Mouse (Mus musculus): ENCODE measurements at regions not wholly inside any gene's neighbourhood (a gene's known extent, or its start where the extent isn't known, plus 50 kb on each side); places are given as distances from the start of the nearest gene placed in this dataset.

DNA sequence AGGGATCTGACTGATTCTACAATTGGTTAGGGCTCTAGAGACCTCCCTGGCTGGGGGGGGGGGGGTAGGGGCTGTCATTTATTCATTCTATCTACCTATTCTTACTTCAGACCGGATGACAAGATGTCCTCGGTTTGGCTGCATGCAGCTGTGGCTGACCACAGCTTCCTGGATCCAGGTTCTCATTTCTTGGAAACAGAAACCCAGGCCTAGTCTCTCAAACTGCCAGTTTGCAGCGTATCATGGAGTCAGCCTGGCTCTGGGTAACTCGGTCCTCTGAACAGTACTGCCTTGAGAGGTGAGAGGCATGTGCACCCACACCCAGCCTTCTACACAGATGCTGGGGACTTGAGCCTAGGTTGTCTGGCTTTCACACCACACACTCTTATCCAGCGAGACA, 62.1 kb upstream of the Elovl6 start:
- no peak for ATAC-seq (ENCODE audit: insufficient number of reproducible peaks, low FRiP score, low TSS enrichment, low read depth)
- Histone ChIP-seq H3K9me3 (replicated peaks) (no peaks in the 10 kb centered on the region), H3K36me3 (no peaks in the 10 kb centered on the region), H3K4me2 (replicated peaks) (no peak overlapping the region), H3K4me1 (no peaks in the 10 kb centered on the region), H3K27ac (replicated peaks) (no peak overlapping the region), H3K27me3 (no peaks in the 10 kb centered on the region), H3K4me3 (replicated peaks) (no peak overlapping the region), H3K9ac (no peak overlapping the region)
- WGBS: 83% methylated on average over 5 of the region's 5 CpGs

DNA sequence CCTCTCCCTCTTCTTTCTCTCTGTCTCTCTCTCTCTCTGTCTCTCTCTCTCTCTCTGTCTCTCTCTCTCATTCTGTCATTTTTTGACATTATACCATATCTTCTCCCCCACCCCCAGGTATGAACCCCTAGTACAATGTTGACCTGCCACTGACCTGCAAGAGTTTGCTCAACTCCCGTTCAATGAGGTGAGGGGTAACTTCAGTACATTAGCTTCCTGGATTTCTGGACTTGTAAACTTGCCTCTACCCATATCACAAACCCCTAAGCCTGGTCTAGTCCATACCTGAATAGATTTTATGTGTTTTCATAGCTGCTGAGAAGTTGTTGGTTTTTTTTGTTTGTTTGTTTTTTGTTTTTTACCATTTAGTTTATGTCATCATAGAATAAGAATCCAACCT, 60.8 kb upstream of the Elovl6 start:
- Histone ChIP-seq H3K9ac (no peak overlapping the region), H3K4me3 (replicated peaks) (no peak overlapping the region), H3K27me3 (no peaks in the 10 kb centered on the region), H3K4me1 (no peaks in the 10 kb centered on the region), H3K9me3 (replicated peaks) (no peaks in the 10 kb centered on the region), H3K27ac (replicated peaks) (no peak overlapping the region), H3K36me3 (no peaks in the 10 kb centered on the region), H3K4me2 (replicated peaks) (no peak overlapping the region)
- 63% methylated on average over 1 of the region's 1 CpGs for WGBS
- no peak for ATAC-seq (ENCODE audit: insufficient number of reproducible peaks, low FRiP score, low TSS enrichment, low read depth)

- Histone ChIP-seq H3K9ac (no peak overlapping the region), H3K4me1 (no peaks in the 10 kb centered on the region), H3K27me3 (no peaks in the 10 kb centered on the region), H3K27ac (replicated peaks) (no peak overlapping the region), H3K9me3 (replicated peaks) (no peaks in the 10 kb centered on the region), H3K4me2 (replicated peaks) (no peak overlapping the region), H3K4me3 (replicated peaks) (no peak overlapping the region), H3K36me3 (no peaks in the 10 kb centered on the region)
- WGBS: 87% methylated on average over 10 of the region's 10 CpGs
- no peak for ATAC-seq (ENCODE audit: insufficient number of reproducible peaks, low FRiP score, low TSS enrichment, low read depth)
Measured at GRCm38 (mm10) chr3:129472008-129472407, 60.1 kb upstream of the Elovl6 start.

DNA sequence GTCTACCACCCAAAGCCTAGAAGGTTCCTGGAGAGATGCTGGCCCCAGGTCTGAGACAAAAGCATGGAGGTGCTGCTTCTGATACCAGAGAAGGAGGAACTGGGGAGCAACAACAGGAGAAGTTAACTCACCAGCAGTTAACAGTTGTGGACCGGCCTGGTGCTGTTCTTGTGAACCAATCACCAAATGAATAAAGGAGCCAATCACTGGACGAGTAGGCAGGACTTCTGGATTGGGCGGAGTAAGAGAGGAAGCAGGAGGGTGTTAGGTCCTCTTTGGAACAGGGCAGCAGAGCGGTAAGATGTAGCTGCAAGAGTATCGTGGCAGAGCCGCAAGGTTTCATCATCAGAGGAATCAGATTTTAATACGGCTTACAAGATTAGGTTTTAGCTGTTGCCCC, 57.7 kb upstream of the Elovl6 start:
- no peak overlapping the region for H3K4me2 ChIP-seq (replicated peaks)
- ATAC-seq (ENCODE audit: insufficient number of reproducible peaks, low FRiP score, low TSS enrichment, low read depth): no peak
- H3K9me3 ChIP-seq (replicated peaks): no peaks in the 10 kb centered on the region
- H3K36me3 ChIP-seq: no peaks in the 10 kb centered on the region
- H3K4me1 ChIP-seq: no peaks in the 10 kb centered on the region
- no peak overlapping the region for H3K27ac ChIP-seq (replicated peaks)
- H3K27me3 ChIP-seq: no peaks in the 10 kb centered on the region
- no peak overlapping the region for H3K9ac ChIP-seq
- 87% methylated on average over 7 of the region's 7 CpGs for whole genome bisulfite sequencing
- H3K4me3 ChIP-seq (replicated peaks): no peak overlapping the region

DNA sequence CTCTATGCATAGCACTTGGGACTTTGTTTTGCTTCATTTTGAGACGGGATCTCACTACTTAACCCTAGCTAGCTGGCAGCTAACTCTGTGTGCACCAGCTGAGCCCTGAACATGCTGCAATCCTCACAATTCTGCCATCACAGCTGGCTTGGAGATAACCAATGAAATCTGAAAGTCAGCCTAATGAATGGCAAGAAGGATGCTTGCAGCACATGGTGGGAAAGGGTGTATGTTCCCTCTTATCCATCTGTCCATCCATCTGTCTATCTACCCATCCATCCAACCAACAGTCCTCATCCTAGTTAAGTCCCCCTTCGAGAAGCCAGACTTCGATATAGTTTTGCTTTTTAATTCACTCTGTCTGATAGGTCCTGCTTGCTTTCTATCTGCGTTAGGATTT, 55.9 kb upstream of the Elovl6 start:
- no peaks in the 10 kb centered on the region for H3K36me3 ChIP-seq
- no peak overlapping the region for H3K4me2 ChIP-seq (replicated peaks)
- H3K4me1 ChIP-seq: no peaks in the 10 kb centered on the region
- H3K27ac ChIP-seq (replicated peaks): no peak overlapping the region
- no peak for ATAC-seq (ENCODE audit: insufficient number of reproducible peaks, low FRiP score, low TSS enrichment, low read depth)
- H3K9ac ChIP-seq: no peak overlapping the region
- H3K27me3 ChIP-seq: no peaks in the 10 kb centered on the region
- no peaks in the 10 kb centered on the region for H3K9me3 ChIP-seq (replicated peaks)
- H3K4me3 ChIP-seq (replicated peaks): no peak overlapping the region
- 93% methylated on average over 4 of the region's 4 CpGs for WGBS

- H3K27me3 ChIP-seq: no peaks in the 10 kb centered on the region
- no peaks in the 10 kb centered on the region for H3K9me3 ChIP-seq (replicated peaks)
- no peaks in the 10 kb centered on the region for H3K36me3 ChIP-seq
- H3K4me1 ChIP-seq: no peaks in the 10 kb centered on the region
- H3K4me3 ChIP-seq (replicated peaks): no peak overlapping the region
- WGBS: 71% methylated on average over 7 of the region's 7 CpGs
- H3K4me2 ChIP-seq (replicated peaks): no peak overlapping the region
- H3K9ac ChIP-seq: no peak overlapping the region
- no peak overlapping the region for H3K27ac ChIP-seq (replicated peaks)
- no peak for ATAC-seq (ENCODE audit: insufficient number of reproducible peaks, low FRiP score, low TSS enrichment, low read depth)
Measured at GRCm38 (mm10) chr3:129478093-129478492, 54.1 kb upstream of the Elovl6 start.

DNA sequence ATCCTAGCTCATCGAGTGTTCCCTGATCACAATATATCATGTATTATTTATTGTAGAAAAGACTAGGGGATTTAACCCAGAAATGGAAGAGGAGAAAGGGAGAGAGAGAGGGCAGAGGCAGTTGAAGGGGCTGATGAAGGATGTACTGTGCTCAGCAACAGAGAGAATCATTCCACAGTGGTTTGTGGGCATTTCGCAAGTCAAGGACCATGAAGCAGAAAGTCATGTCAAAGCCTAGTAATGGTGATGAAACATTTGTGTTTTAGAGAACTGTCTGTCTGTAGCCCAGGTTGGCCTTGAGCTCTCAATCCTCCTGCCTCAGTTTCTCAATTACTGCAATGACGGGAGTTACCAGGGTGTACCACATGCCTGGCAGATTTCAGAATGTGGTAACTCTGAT, 50.9 kb upstream of the Elovl6 start:
- 90% methylated on average over 3 of the region's 3 CpGs for WGBS
- Histone ChIP-seq H3K4me3 (replicated peaks) (no peak overlapping the region), H3K36me3 (no peaks in the 10 kb centered on the region), H3K9ac (no peak overlapping the region), H3K9me3 (replicated peaks) (no peaks in the 10 kb centered on the region), H3K27me3 (no peaks in the 10 kb centered on the region), H3K4me2 (replicated peaks) (no peak overlapping the region), H3K4me1 (no peaks in the 10 kb centered on the region), H3K27ac (replicated peaks) (no peak overlapping the region)
- no peak for ATAC-seq (ENCODE audit: insufficient number of reproducible peaks, low FRiP score, low TSS enrichment, low read depth)
